9 mouse cellular contexts compared by ENCODE assay signal in the genomic region with DNA sequence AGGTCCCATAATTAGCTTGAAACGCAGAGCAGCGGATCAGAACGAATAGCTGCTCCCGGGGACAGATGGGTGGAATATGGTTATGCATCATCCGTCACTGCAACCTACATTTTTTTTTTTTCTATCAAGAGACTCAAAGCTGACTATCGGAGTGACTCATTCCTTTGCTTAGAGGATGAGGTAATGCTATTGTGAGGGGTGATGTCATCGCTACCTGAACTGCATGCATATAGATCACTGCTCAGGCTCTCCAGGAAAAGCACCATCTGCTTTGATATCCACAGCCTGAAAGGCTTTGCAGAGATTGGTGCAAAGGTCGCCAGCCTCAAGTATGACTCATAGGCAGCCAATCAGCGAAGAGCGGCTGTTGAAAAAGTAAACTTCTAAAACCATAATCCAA. TPM values are rescaled to one million over a fixed set of nuclear protein-coding genes. Genes with fewer than 3 reads are reported as not detected.
DNase-seq lines count a peak whose midpoint lies in the region; ATAC-seq lines count a peak whose summit lies in the region.
"Had no signal": no experiment of that assay in that cellular context is flagged by ENCODE, and none has a peak within 500 bp of the region (broad histone marks: within the 10 kb centered on the region; RNA-seq: fewer than 3 reads in every experiment).

No protein-coding gene starts in this region.

- H3K27ac ChIP-seq in kidney, embryonic 16.5 days (ENCODE audit: low read length): no peak overlapping the region
- H3K27ac ChIP-seq: limb, embryonic 12.5 days had no signal

- H3K9me3 ChIP-seq in kidney, embryonic 16.5 days (ENCODE audit: low read length): no peaks in the 10 kb centered on the region
- H3K9me3 ChIP-seq: limb, embryonic 12.5 days had no signal

- H3K4me3 ChIP-seq in kidney, embryonic 16.5 days (ENCODE audit: low read length): no peak overlapping the region
- H3K4me3 ChIP-seq: limb, embryonic 12.5 days had no signal

- no peaks in the 10 kb centered on the region for H3K27me3 ChIP-seq in kidney, embryonic 16.5 days (ENCODE audit: insufficient read depth, low read length)
- H3K27me3 ChIP-seq: limb, embryonic 12.5 days had no signal

- intact Hi-C loops in left cerebral cortex, postnatal 36 days (cut with DNase I): no loop called here

- H3K9ac ChIP-seq in kidney, embryonic 16.5 days (replicated peaks; ENCODE audit: low read length): no peak overlapping the region
- H3K9ac ChIP-seq: limb, embryonic 12.5 days had no signal

- peak; percentile 61; the same call in 1 of the 2 replicates for ATAC-seq in kidney, embryonic 16.5 days (ENCODE audit: low FRiP score, low TSS enrichment)

- WGBS in kidney, embryonic 16.5 days: 66% methylated on average over 10 of the region's 10 CpGs

- 0 out of 2 replicates have a peak, but pooled peaks cover 18% of the 10 kb centered on the region for H3K4me1 ChIP-seq in kidney, embryonic 16.5 days (ENCODE audit: insufficient read depth, low read length)
- H3K4me1 ChIP-seq: limb, embryonic 12.5 days had no signal

- no peak overlapping the region for H3K4me2 ChIP-seq in kidney, embryonic 16.5 days (replicated peaks; ENCODE audit: low read depth, low read length)
- H3K4me2 ChIP-seq: limb, embryonic 12.5 days had no signal

- no peaks in the 10 kb centered on the region for H3K36me3 ChIP-seq in kidney, embryonic 16.5 days (ENCODE audit: insufficient read depth, low read length)
- H3K36me3 ChIP-seq: limb, embryonic 12.5 days had no signal

- DNase-seq in kidney, postnatal 14 days: no peak
- peak; percentile 63 for DNase-seq in MN1 (ENCODE audit: low spot score)
- peak; percentile 13 to 32 for DNase-seq in cerebellum, postnatal 14 days
- DNase-seq in heart, postnatal 4 days: peak; percentile 43
- DNase-seq in left cerebral cortex, postnatal 36 days (ENCODE audit: low spot score in 2 of 2): peak; percentile 27 to 37
- peak; percentile 49 to 59 for DNase-seq in right cerebral cortex, postnatal 36 days (ENCODE audit: low spot score in 2 of 2)
- DNase-seq in adipocyte (ENCODE audit: low spot score): no peak

RNA-seq across cellular contexts. Expression of a gene that starts 27.8 kb away (rescaled TPM):
- 11.9 and 12.2 TPM in 2 replicates for polyA plus RNA-seq in kidney, embryonic 16.5 days (2015; fragmentation: Nextera tagmentation; extraction: Ambion mirVana)
- total RNA-seq in heart, postnatal 4 days (2021): 10 to 100 TPM; 12.6 to 13.7 TPM
- total RNA-seq in left cerebral cortex, postnatal 36 days (2021): 10 to 100 TPM; 23.4 to 25.2 TPM

RNA-seq across cellular contexts. Expression of a gene that starts 46.6 kb away (rescaled TPM):
- not detected in 2 replicates for polyA plus RNA-seq in kidney, embryonic 16.5 days (2015; fragmentation: Nextera tagmentation; extraction: Ambion mirVana)
- not detected for total RNA-seq in heart, postnatal 4 days (2021)
- not detected for total RNA-seq in left cerebral cortex, postnatal 36 days (2021)
- polyA plus RNA-seq: limb, embryonic 12.5 days had no signal

Comparison
In these comparisons a context has a peak if more than half of its experiments do, and no peak if none do; other contexts are left out.
1. DNase-seq: peak in MN1 (single experiment), cerebellum, postnatal 14 days (2 of 2), heart, postnatal 4 days (single experiment), left cerebral cortex, postnatal 36 days (2 of 2) and right cerebral cortex, postnatal 36 days (2 of 2); none in kidney, postnatal 14 days (single experiment) and adipocyte (single experiment).